Mouse (Mus musculus) liver, adult (tissue): ENCODE measurements around the gene Ssna1.

ENCODE experiments used
- GATA4 ChIP-seq: IDR thresholded peaks from 2 replicates; pipeline ENCODE4 v1.6.1; 2014; ENCODE audit warnings: mild to moderate bottlenecking, low read length; ENCODE audit not compliant: insufficient replicate concordance

Ssna1 gene

GRCm38 (mm10) chr2:25244144-25244543, 28.1 kb downstream of the Ssna1 start:
- no peak for TF ChIP-seq GATA4

DNA sequence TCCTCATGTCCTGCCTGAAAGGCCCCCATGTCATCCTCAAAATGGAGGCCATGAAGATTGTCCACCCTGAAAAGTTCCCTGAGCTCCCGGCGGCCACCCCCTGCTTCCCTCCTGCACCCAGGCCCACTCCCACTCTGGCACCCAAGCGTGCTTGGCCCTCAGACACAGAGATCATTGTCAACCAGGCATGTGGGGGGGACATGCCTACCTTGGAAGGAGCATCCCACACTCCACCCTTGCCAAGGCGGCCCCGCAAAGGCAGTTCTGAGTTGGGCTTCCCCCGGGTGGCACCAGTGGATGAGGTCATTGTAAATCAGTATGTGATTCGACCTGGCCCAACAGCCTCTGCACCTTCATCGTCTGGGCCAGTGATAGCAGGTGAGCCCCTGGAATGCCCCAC, 28.9 kb downstream of the Ssna1 start:
- no peak for TF ChIP-seq GATA4

- TF ChIP-seq GATA4, result no peak
Observed at GRCm38 (mm10) chr2:25242101-25242506, 30.1 kb downstream of the Ssna1 start, which contains the start of the genes Rnf208 and Cysrt1. TSS of gene Rnf208 (plus strand) at chr2:25242255. TSS of gene Cysrt1 (minus strand) at chr2:25242452.

DNA sequence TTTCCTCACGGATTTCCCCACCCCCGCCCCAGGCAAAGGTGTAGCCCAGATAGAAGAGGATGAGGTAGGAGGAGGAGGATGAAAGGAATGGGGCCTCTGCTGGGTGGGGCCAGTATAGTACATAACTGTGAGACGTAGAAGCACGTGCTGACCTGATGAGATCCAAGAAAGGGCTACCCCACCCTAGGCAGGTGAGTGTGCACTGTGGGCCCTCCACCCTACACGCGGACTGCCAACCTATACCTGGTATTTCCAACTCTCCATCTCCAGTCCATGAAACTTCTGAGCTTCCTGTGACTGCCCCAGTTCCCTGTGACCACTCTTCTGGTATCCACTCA, 30.8 kb downstream of the Ssna1 start:
- no peak for TF ChIP-seq GATA4

DNA sequence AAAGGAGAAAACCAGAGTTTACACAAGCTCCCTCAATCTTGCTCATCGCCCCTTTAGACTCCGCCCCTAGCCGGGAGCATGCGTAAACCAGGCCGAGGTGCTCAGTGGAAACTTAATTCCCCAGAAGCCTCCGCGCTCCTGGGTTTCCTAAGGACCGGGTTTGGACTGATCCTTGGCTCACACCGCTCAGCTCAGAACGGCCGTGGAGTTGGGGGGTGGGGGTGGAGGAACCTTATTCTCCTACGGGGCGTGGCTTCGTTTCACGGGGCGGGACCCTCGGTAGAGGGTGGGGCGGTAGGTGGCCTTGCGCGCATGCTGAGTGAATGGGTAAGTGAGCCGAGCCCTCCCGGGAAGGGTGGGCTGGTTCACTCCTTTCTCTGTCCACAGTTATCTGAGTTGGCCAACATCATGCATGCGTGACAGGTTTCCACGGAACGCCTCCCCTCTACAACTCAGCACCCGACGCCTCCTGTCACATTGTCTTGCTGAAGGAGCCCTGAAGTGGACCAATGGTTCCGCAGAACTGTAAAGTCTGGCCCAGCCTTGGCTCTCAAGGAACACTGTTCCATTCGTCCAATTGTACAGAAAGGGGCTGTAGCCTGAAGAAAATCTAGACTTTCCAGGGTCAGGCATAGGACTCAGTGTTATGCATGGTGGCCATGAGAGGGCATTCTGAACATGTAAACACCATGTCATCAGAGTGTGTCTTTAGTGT, 31.4 kb downstream of the Ssna1 start:
- TF ChIP-seq GATA4, result no peak

DNA sequence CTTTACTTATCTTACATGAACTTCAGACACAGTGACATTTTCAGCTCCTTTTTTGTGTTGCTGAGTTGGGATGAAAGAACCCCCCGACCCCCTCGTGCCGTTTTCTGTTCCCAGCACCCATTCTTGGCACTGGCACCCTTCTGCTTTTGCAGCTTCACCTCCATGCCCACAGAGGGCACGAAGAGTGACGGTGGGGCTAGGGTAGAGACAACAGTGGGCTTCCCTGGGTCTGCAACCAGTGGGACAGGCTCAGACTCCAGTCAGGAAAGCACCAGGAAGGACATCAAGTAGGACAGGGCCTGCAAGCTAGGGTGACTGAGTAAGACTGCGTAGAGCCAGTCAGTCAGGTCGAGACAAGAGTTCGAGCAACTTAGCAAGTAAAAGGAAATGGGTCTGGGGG, 31.9 kb downstream of the Ssna1 start:
- no peak for TF ChIP-seq GATA4

- no peak for TF ChIP-seq GATA4
Observed at GRCm38 (mm10) chr2:25239766-25240165, 32.5 kb downstream of the Ssna1 start.

- no peak for TF ChIP-seq GATA4
Observed at GRCm38 (mm10) chr2:25238106-25238505, 34.1 kb downstream of the Ssna1 start.

- TF ChIP-seq GATA4, result no peak
Observed at GRCm38 (mm10) chr2:25237522-25237921, 34.7 kb downstream of the Ssna1 start.

DNA sequence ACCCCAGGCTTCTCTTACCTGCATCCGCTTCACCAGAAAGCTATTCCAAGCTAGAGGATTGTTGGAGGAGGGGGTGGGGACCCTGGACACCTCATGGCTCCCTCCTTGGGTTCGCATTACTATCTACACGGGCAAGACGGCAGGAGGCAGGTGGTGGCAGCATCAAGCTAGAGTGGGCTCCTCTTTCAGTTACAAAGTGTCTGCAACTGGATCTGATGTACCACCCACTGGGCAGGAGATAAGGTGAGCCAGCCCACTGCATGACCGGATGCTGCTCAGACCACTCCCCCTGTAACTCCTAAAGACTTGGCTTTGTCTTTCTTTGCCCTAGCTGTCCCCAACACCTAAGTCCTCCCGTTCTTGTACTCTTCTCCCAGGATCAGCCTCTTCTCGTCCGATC, 35.6 kb downstream of the Ssna1 start, which contains the start of gene Rnf224:
TSS of gene Rnf224 (minus strand) at position 174 of the 400 bp plus-strand sequence.
- no peak for TF ChIP-seq GATA4

DNA sequence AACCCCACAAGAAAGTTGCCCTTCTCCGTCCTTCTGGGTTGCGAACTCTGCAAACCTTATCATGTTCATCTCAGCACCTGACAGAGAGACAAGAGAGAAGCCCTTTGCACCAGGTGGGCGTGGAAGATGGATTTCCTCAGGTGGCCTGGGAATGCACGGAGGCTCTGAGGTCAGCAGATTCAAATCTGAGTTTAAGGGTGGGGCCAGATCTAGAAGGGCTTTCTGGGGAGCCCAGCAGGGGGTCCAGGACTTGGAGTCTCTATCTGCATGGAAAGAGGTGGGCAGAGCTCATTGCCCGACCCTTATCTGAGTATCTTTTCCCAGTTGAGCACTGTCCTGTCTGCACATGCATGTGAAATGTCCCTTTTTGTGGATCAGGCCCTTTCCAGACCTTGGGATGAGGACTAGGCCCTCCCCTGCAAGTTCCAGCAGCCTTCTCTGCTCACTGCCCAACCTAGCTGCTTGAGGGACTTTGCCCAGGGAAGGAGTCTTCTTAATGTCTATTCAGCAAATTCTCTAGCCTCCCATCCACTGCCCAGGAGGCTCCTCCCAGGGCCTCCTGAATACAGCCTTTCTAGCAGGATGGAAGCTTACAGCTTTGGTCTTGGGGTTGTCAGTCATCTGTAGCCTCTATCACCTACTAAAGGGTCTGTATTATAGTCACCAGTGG, 37.6 kb downstream of the Ssna1 start:
- TF ChIP-seq GATA4, result no peak

- TF ChIP-seq GATA4, result no peak
Observed at GRCm38 (mm10) chr2:25234050-25234449, 38.2 kb downstream of the Ssna1 start, which contains the start of gene Slc34a3. TSS of gene Slc34a3 (minus strand) at chr2:25234364.

DNA sequence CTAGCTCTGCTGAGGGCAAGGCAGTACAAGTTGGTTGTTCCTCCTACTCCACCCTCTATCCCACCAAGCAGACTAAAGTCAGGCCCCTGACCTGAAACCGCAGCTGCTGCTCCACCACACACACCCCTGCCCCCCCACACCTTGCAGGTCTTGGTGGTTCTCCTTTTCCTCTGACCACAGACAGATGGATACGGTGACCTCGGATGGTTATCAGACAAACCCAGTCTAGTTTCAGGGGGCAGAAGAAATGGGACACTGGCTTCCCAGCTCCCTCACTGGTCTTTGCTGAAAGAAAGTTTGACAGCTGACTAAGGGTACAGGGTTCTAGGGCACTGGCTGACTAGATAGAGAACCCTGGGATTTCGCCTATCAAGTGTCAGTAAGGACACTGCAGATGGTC, 38.8 kb downstream of the Ssna1 start:
- TF ChIP-seq GATA4, result no peak

DNA sequence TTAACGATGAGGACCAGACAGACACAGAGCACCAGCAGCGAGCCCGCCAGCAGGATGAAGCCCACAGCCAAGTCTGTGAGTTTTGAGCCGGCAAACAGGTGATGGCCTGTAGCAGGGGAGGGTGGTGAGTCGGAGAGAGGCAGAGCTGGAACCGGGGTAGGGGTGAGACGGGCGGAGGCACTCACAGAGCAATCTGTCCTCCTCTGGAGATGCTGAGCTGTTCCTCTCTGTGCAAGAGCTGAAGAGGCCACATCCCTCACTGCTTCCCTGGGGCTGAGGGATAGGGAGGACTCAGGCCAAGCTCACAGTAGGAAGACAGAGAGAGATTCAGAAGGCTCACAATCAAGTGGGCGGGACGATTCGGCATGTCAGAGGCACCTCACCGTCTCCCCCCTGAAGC, 41.2 kb downstream of the Ssna1 start:
- TF ChIP-seq GATA4, result no peak

GRCm38 (mm10) chr2:25230581-25230980, 41.7 kb downstream of the Ssna1 start:
- no peak for TF ChIP-seq GATA4

DNA sequence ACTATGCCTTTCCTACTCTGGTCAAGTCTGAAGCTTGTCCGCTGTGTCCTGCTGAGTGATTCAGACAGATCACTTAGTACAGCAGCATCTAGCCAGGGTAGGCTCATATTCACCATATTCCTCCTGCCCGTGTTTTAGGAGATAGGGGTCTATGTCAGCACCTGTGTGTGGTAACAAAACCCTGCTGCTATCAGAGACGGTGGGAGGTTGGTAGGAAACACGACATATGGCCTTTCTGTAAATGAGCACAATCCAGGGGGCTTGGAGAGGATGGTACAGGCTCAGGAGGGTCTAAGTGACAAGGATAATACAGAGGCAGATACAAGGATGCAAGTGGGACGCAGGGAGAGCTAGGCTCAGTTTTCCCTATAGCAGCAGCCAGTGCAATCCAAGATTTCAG, 42.7 kb downstream of the Ssna1 start:
- TF ChIP-seq GATA4, result no peak
